Mouse (Mus musculus): ENCODE results near the gene Srrm1. TPM values are rescaled to one million over a fixed set of nuclear protein-coding genes. Genes with fewer than 3 reads are reported as not detected.

Srrm1 gene
- total RNA-seq, 2 experiments from 2014 or later: 132 to 135 TPM

- DNase-seq: peak; percentile 80
Observed at GRCm38 (mm10) chr4:135271881-135272616, 81.1 kb downstream of the Srrm1 start.

GRCm38 (mm10) chr4:135271419-135271828 is 81.7 kb downstream of the Srrm1 start:
- no peak for DNase-seq

Other genes with a start within 250 kb of the Srrm1 start
- gene Runx3, start 232.7 kb downstream of the Srrm1 start, total RNA-seq (2021): under 1 TPM; 0.25 to 0.45 TPM
- gene Clic4, start 80.5 kb downstream of the Srrm1 start, total RNA-seq (2021): 100 to 1,000 TPM; 313 to 318 TPM
- gene Ncmap, start 44.9 kb upstream of the Srrm1 start, total RNA-seq (2021): under 1 TPM; 0.62 to 0.77 TPM
- 10 to 100 TPM; 18.6 to 19.6 TPM for gene Rcan3, start 80.5 kb upstream of the Srrm1 start, total RNA-seq (2021)
- not detected for gene Stpg1, start 141.5 kb upstream of the Srrm1 start, total RNA-seq (2021)
- gene Nipal3, start 141.7 kb upstream of the Srrm1 start, total RNA-seq (2021): 10 to 100 TPM; 19.3 to 19.6 TPM
- 1 to 10 TPM; 1.0 to 1.2 TPM for gene Grhl3, start 220.3 kb upstream of the Srrm1 start, total RNA-seq (2021)

Measured in heart, postnatal 4 days (tissue).